Mouse (Mus musculus): Measurements from ENCODE around the gene Phka1. TPM values are rescaled to one million over a fixed set of nuclear protein-coding genes. Genes with fewer than 3 reads are reported as not detected.

The Phka1 gene
- polyA plus RNA-seq, 2 experiments = 9.7 to 14.2 TPM

DNA sequence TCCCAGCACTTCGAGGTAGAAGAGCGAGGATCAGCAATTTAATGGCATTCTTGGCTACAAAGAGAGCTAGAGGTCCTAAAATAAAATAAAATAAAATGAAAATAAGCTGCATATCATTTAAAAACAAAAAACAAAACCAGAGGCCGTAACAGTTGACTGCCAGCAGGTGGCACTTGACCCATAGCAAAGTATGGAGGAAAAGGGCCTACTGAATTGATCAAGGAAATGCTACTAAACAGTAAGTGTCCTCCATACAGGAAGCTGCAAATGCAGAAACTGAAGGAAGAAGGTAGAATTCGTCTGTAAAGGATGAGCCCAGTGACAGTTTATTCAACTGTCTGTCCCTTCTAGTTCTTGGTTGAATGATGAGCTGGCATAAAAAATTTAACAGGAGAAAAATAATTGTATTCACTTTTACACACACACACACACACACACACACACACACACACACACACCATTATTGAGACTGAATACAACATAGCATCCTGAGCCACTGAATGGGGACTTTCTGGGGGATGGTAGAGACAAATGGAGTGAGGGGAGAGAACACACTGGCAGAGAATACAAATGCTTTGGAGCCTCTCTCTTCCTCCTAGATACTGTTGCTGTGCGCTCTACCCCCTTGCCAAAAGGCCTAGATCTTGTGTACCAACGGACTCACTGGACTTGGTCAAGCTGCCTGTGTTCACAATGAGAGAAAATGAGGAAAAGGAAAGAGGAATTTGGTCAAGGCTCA lies 149.9 kb downstream of the Phka1 start:
- H3K27ac ChIP-seq (replicated peaks; ENCODE audit: low read depth, low read length) = no peak overlapping the region
- DNase-seq (ENCODE audit: low spot score) (peak; percentile 11), ATAC-seq (ENCODE audit: low FRiP score, low read depth) (no peak)
- H3K4me2 ChIP-seq (replicated peaks; ENCODE audit: low read depth, low read length, severe bottlenecking) = no peak overlapping the region
- no peaks in the 10 kb centered on the region for H3K9me3 ChIP-seq (ENCODE audit: control insufficient read depth, low read length)
- no peaks in the 10 kb centered on the region for H3K27me3 ChIP-seq (ENCODE audit: control insufficient read depth, insufficient read depth, low read length)
- no peak overlapping the region for H3K9ac ChIP-seq (ENCODE audit: low read depth, low read length, severe bottlenecking)
- WGBS = 67% methylated on average over 6 of the region's 6 CpGs
- TF ChIP-seq POLR2A (IDR thresholded peaks at IDR 0.05; ENCODE audit: borderline replicate concordance, extremely low read depth, insufficient read depth, insufficient read length) = no peak
- peaks cover 4% of the 10 kb centered on the region; the same call in 1 of the 2 replicates for H3K36me3 ChIP-seq (ENCODE audit: control insufficient read depth, insufficient read depth, low read length)
- no peaks in the 10 kb centered on the region for H3K4me1 ChIP-seq (ENCODE audit: control insufficient read depth, insufficient read depth, low read length)
- H3K4me3 ChIP-seq (replicated peaks; ENCODE audit: low read length) = no peak overlapping the region

DNA sequence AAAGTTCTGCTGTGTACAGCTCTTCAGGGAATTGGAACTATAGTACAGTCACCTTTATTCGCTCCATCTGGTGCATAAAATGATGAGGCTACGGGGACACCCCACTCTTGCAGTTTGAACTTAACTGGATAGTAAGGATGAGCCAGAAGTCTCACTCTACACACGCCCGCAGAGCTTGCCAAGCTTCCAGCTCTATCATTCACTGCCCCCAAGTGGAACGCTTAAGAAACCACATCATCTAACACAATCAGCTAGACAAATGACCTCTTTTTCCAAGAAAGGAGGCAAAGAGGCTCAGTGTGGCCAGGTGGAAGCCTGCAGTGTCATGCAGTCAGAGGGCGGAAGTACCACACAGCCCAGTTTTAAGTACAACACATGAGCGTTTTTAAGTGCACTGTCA lies 158.5 kb downstream of the Phka1 start:
- no peak for ATAC-seq (ENCODE audit: low FRiP score, low read depth)
- Histone ChIP-seq H3K36me3 (ENCODE audit: control insufficient read depth, insufficient read depth, low read length) (no peaks in the 10 kb centered on the region), H3K9ac (ENCODE audit: low read depth, low read length, severe bottlenecking) (no peak overlapping the region), H3K9me3 (ENCODE audit: control insufficient read depth, low read length) (no peaks in the 10 kb centered on the region), H3K27me3 (ENCODE audit: control insufficient read depth, insufficient read depth, low read length) (no peaks in the 10 kb centered on the region), H3K4me2 (replicated peaks; ENCODE audit: low read depth, low read length, severe bottlenecking) (no peak overlapping the region), H3K4me3 (replicated peaks; ENCODE audit: low read length) (no peak overlapping the region), H3K4me1 (ENCODE audit: control insufficient read depth, insufficient read depth, low read length) (no peaks in the 10 kb centered on the region), H3K27ac (replicated peaks; ENCODE audit: low read depth, low read length) (no peak overlapping the region)
- TF ChIP-seq POLR2A (IDR thresholded peaks at IDR 0.05; ENCODE audit: borderline replicate concordance, extremely low read depth, insufficient read depth, insufficient read length) = no peak
- WGBS = 86% methylated on average over 7 of the region's 7 CpGs
- DNase-seq (ENCODE audit: low spot score) = no peak

DNA sequence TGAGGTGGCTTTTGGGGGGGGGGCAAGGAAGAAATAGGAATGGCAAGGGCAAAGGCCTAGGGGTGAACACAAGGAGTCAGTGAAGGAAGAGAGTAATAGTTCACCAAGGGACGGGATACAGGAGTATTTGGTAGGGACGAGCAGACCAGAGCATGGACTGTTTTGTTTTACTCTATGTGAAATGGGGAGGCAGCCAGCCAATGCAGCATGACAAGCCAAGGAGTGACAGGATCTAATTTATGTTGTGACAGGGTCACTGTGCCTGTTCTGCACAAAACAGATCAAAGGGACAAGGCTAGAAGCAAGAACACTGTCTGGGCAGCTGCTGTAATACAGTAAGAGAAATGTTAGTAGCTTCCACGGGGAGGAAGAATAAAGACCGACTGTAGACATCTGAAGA lies 164.4 kb downstream of the Phka1 start:
- no peak overlapping the region for H3K4me3 ChIP-seq (replicated peaks; ENCODE audit: low read length)
- ATAC-seq (ENCODE audit: low FRiP score, low read depth) = no peak
- H3K9me3 ChIP-seq (ENCODE audit: control insufficient read depth, low read length) = no peaks in the 10 kb centered on the region
- H3K9ac ChIP-seq (ENCODE audit: low read depth, low read length, severe bottlenecking) = no peak overlapping the region
- no peak for DNase-seq (ENCODE audit: low spot score)
- no peaks in the 10 kb centered on the region for H3K36me3 ChIP-seq (ENCODE audit: control insufficient read depth, insufficient read depth, low read length)
- WGBS = 69% methylated on average over 4 of the region's 4 CpGs
- H3K4me2 ChIP-seq (replicated peaks; ENCODE audit: low read depth, low read length, severe bottlenecking) = no peak overlapping the region
- no peak for TF ChIP-seq POLR2A (IDR thresholded peaks at IDR 0.05; ENCODE audit: borderline replicate concordance, extremely low read depth, insufficient read depth, insufficient read length)
- H3K4me1 ChIP-seq (ENCODE audit: control insufficient read depth, insufficient read depth, low read length) = no peaks in the 10 kb centered on the region
- H3K27me3 ChIP-seq (ENCODE audit: control insufficient read depth, insufficient read depth, low read length) = no peaks in the 10 kb centered on the region
- H3K27ac ChIP-seq (replicated peaks; ENCODE audit: low read depth, low read length) = no peak overlapping the region

DNA sequence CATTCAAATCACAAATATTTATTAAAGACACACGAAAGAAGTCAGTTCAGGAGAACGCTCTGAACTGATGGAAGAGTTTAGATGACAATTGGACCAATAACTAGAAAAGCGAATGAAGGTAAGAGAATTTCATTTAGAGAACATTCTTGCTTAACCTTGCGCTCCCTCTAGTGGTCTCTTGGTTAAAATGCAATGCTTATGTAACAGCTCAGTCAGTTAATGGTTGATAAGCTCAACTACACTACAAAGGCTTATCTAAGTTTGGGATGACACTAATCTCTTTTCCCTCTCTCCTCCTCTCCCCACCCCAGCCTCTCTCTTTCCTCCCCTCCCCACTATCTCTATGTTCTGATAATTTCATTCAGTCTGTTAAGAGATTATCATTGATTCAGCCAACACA lies 165.1 kb downstream of the Phka1 start:
- Histone ChIP-seq H3K4me1 (ENCODE audit: control insufficient read depth, insufficient read depth, low read length) (no peaks in the 10 kb centered on the region), H3K27ac (replicated peaks; ENCODE audit: low read depth, low read length) (no peak overlapping the region), H3K4me3 (replicated peaks; ENCODE audit: low read length) (no peak overlapping the region), H3K4me2 (replicated peaks; ENCODE audit: low read depth, low read length, severe bottlenecking) (no peak overlapping the region), H3K27me3 (ENCODE audit: control insufficient read depth, insufficient read depth, low read length) (no peaks in the 10 kb centered on the region), H3K9me3 (ENCODE audit: control insufficient read depth, low read length) (no peaks in the 10 kb centered on the region), H3K36me3 (ENCODE audit: control insufficient read depth, insufficient read depth, low read length) (no peaks in the 10 kb centered on the region), H3K9ac (ENCODE audit: low read depth, low read length, severe bottlenecking) (no peak overlapping the region)
- 30% methylated on average over 4 of the region's 4 CpGs for WGBS
- no peak for TF ChIP-seq POLR2A (IDR thresholded peaks at IDR 0.05; ENCODE audit: borderline replicate concordance, extremely low read depth, insufficient read depth, insufficient read length)
- ATAC-seq (ENCODE audit: low FRiP score, low read depth) (no peak), DNase-seq (ENCODE audit: low spot score) (peak; percentile 76)

DNA sequence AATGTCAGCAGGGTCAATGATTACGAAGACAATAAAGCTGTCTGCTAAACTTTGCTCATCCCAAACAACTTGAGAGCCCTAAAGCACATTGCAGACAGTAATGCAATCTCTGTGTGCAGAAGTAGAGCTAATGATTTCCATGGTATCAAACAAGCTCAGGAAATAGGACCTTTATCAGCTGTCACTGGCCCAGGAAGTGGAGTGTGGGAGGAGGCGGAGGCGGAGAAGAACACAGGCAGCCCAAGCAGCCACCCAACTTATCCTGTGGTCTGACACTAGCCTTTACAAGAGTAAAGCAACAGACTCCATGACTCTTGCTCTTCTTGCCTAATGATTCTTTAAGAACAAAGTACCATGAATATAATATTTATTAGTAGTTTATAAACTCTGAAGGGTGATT lies 165.6 kb downstream of the Phka1 start:
- 97% methylated on average over 3 of the region's 3 CpGs for WGBS
- Histone ChIP-seq H3K4me1 (ENCODE audit: control insufficient read depth, insufficient read depth, low read length) (no peaks in the 10 kb centered on the region), H3K4me2 (replicated peaks; ENCODE audit: low read depth, low read length, severe bottlenecking) (no peak overlapping the region), H3K27me3 (ENCODE audit: control insufficient read depth, insufficient read depth, low read length) (no peaks in the 10 kb centered on the region), H3K4me3 (replicated peaks; ENCODE audit: low read length) (no peak overlapping the region), H3K27ac (replicated peaks; ENCODE audit: low read depth, low read length) (no peak overlapping the region), H3K9ac (ENCODE audit: low read depth, low read length, severe bottlenecking) (no peak overlapping the region), H3K36me3 (ENCODE audit: control insufficient read depth, insufficient read depth, low read length) (no peaks in the 10 kb centered on the region), H3K9me3 (ENCODE audit: control insufficient read depth, low read length) (no peaks in the 10 kb centered on the region)
- no peak for TF ChIP-seq POLR2A (IDR thresholded peaks at IDR 0.05; ENCODE audit: borderline replicate concordance, extremely low read depth, insufficient read depth, insufficient read length)
- ATAC-seq (ENCODE audit: low FRiP score, low read depth) (no peak), DNase-seq (ENCODE audit: low spot score) (no peak)
